In genomic region chr4:149307596-149308490, GRCm38 (mm10) we compare ENCODE assay signal across 8 mouse cellular contexts. TPM values are rescaled to one million over a fixed set of nuclear protein-coding genes. Genes with fewer than 3 reads are reported as not detected.
DNase-seq lines count a peak whose midpoint lies in the region; ATAC-seq and TF ChIP-seq lines count a peak whose summit lies in the region.

TSS of gene Kif1b (minus strand) at chr4:149307693.

- peak within 1 kb of the TSS; percentile 70 for H3K4me3 ChIP-seq in forebrain, embryonic 15.5 days
- H3K4me3 ChIP-seq in lung, adult 2 months (replicated peaks; ENCODE audit: extremely low read depth, low read depth, low read length) = peak within 1 kb of the TSS; percentile 87

- peak; percentile 76; the same call in 1 of the 2 replicates for TF ChIP-seq POLR2A in lung, adult 2 months (IDR thresholded peaks at IDR 0.05; ENCODE audit: borderline replicate concordance, extremely low read depth, low read depth, low read length)

- peak; percentile 97 for ATAC-seq in forebrain, embryonic 15.5 days (replicated peaks)
- peak; percentile 99 for ATAC-seq in neutrophil, adult 5-6 weeks (ENCODE audit: extremely low read depth, insufficient number of reproducible peaks, low FRiP score, poor library complexity, severe bottlenecking)

- under 1% methylated on average over 79 of the region's 79 CpGs for WGBS in forebrain, embryonic 15.5 days
- under 1% methylated on average over 79 of the region's 79 CpGs for WGBS in lung, adult 2 months

- TF ChIP-seq CTCF in lung, adult 2 months (IDR thresholded peaks at IDR 0.05; ENCODE audit: insufficient read depth, low read length) = peak; percentile 43

- peak within 1 kb of the TSS; percentile 96 for H3K27ac ChIP-seq in forebrain, embryonic 15.5 days (replicated peaks)

- no peaks in the 10 kb centered on the region for H3K27me3 ChIP-seq in forebrain, embryonic 15.5 days

- peak; percentile 97 for DNase-seq in ES-CJ7 (ENCODE audit: low read depth, low spot score)
- peak; percentile 99 for DNase-seq in cerebellum, adult 11 months
- DNase-seq in heart, postnatal 25 days (ENCODE audit: low spot score) = peak; percentile 98
- DNase-seq in layer of hippocampus, adult 18-20 months (ENCODE audit: low spot score in 2 of 2) = peak; percentile 98 to 100
- DNase-seq in lung, adult 2 months = peak; percentile 100
- DNase-seq in thymus, adult 18-20 months = peak; percentile 91

- H3K9me3 ChIP-seq in forebrain, embryonic 15.5 days = no peaks in the 10 kb centered on the region

- intact Hi-C loops in heart, postnatal 25 days (cut with DNase I) = loop anchor here (5.0 to 10.0 kb wide), 3 partner anchors 36 to 96 kb away; no protein-coding TSS in a partner anchor

- no peaks in the 10 kb centered on the region for H3K36me3 ChIP-seq in forebrain, embryonic 15.5 days

- peak within 1 kb of the TSS; percentile 82 for H3K9ac ChIP-seq in forebrain, embryonic 15.5 days (replicated peaks)

- H3K4me1 ChIP-seq in forebrain, embryonic 15.5 days = peaks cover 42% of the 10 kb centered on the region
- H3K4me1 ChIP-seq in lung, adult 2 months (ENCODE audit: control insufficient read depth, insufficient read depth, low read length) = peaks cover 8% of the 10 kb centered on the region

- H3K4me2 ChIP-seq in forebrain, embryonic 15.5 days (replicated peaks) = peak within 1 kb of the TSS; percentile 63

RNA-seq across cellular contexts. Expression of gene Kif1b, which starts in this region (rescaled TPM):
- 135 and 141 TPM in 2 replicates for polyA plus RNA-seq in forebrain, embryonic 15.5 days (2015; fragmentation: Nextera tagmentation; extraction: Ambion mirVana)
- total RNA-seq in heart, postnatal 25 days (2021) = 100 to 1,000 TPM; 149 to 151 TPM
- total RNA-seq in layer of hippocampus, adult 18-20 months (2021) = 100 to 1,000 TPM; 383 to 410 TPM
- 32.0 and 43.8 TPM in 2 replicates for polyA plus RNA-seq in lung, adult 2 months (2012; rRNA removed)
- 46.5 and 51.4 TPM in 2 replicates for total RNA-seq in neutrophil, adult 5-6 weeks (2017)

Comparison
In these comparisons a context has a peak if more than half of its experiments do, and no peak if none do; other contexts are left out.
1. Peak in every context shown above with its lines: DNase-seq, ATAC-seq, H3K4me3 ChIP-seq and H3K27ac ChIP-seq.